Mouse (Mus musculus) thymus, adult 18-20 months (tissue): ENCODE results near the gene Tmem268.
A peak's percentile ranks its signal among the peaks of the same experiment; 100 is the strongest.

ENCODE experiments used
- DNase-seq, 2 experiments: peaks; one replicate each; pipeline ENCODE4 v3.0.0; 2022; ENCODE audit warnings: mixed read lengths in 2 of 2

The Tmem268 gene

GRCm38 (mm10) chr4:63556665-63557064 is 1.9 kb upstream of the Tmem268 start:
- DNase-seq, result no peak

GRCm38 (mm10) chr4:63557124-63558059 is 1.2 kb upstream of the Tmem268 start:
- DNase-seq, result peak in 1 of 2 experiments; percentile 16

DNA sequence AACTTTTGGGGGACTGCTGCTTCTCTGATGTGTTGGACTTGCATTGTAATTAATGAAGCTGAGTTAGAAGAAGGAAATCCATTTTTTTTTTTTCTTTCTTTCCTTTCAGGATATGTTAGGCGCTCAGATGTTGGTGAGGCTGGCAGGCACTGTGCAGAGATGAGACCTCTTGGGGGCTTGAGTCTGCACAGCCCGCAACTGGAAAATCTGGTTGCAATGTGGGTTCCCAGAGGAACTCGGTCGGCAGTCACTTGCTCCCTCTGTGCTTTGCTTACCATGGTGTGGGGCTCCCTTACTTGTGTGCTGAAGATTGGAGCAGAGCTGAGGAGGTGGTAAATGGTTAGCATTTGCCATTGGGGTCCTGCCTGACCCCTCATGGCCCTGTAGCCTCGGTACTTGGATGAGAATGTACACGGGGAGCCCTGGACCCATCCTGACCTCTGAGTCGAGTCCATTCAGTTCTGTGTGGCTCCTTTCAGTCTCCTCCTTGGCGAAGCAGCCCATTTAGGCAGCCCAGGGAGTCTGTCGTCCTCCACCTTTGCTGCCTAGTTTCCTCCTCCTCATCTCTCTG is 631 bp downstream of the Tmem268 start:
- peak in 1 of 2 experiments; percentile 20 for DNase-seq

- peak; percentile 29 to 34 for DNase-seq
These were observed 1.5 kb downstream of the Tmem268 start for GRCm38 (mm10) chr4:63560079-63560478.

DNA sequence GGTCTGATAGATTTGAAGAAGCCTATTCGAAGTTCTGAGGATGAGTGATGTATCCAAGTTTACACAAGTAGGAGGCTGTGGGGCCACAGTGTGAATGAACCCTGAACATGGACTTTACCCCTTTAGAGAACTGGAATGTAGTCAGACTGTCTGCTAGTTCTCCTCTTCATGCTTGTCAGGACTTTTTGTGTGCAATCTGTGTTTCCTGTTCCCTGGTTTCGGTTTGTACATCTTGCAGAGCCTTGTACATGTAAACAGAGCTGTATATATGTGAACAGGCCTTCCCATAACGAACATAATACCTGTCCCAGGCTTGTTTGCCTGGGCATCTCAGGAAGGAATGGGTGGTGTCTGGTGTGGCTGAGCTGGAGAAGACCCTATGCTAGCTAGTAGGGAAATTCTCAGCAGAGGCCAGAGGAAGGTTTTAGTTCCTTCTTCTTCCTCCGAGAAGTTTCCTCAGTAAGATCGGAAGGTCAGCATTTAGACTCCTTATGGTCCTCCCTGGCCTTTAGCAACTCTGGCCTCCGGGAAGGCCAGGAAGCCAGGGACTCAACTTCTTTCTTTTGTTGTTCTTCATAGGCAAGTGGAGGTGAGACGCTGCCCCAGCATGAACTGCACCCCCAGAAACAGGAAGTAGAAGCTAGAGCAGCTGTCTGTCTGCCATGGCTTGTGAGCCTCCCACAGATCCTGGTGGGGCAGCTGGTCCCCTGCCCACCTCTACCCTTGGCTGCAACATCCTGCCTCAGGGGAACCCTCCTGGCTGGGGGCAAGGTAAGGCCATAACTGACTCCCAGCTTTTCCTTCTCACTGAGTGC is 3.5 kb downstream of the Tmem268 start:
- peak; percentile 51 to 69 for DNase-seq

DNA sequence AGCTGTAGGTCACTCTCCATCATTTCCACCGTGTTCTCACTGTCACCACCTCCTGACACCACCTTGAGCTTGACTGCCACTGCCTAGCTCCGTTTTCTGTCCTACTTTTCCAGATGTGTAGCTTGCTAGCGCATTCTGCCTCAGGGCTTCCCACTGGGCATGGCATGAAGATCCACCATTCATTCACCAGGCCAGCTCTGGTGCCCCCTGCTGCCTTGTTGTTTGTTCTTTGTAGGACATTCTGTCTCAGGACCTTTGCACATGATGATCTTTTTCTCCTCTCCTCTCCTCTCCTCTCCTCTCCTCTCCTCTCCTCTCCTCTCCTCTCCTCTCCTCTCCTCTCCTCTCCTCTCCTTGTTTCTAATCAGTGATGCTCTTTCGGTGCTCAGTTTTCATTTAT is 4.2 kb downstream of the Tmem268 start:
- DNase-seq, result no peak

GRCm38 (mm10) chr4:63567712-63568390 is 9.3 kb downstream of the Tmem268 start:
- no peak for DNase-seq

GRCm38 (mm10) chr4:63569322-63569721 is 10.7 kb downstream of the Tmem268 start:
- no peak for DNase-seq

- DNase-seq, result no peak
These were observed 11.7 kb downstream of the Tmem268 start for GRCm38 (mm10) chr4:63570208-63570781.

DNA sequence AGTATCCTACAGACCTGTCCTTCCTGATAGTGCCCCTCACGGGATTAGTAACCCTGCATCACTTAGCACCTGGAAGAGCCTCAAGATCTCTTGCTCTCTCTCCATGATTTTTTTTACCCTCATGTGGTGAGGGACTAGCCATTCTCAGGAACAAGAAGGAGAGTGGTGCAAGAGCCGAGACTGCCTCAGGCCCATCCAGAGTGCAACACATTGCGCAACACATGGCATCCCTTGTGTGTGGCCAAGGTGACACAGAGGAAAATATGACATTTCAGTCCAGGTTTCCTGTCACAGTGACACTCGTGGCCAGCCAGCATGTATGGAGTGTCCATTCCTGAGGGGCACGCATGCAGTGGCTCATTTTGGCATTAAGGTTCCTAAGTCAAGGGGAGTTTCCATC is 14.0 kb downstream of the Tmem268 start:
- no peak for DNase-seq

GRCm38 (mm10) chr4:63579649-63580048 is 21.1 kb downstream of the Tmem268 start:
- DNase-seq, result no peak

- no peak for DNase-seq
These were observed 21.5 kb downstream of the Tmem268 start for GRCm38 (mm10) chr4:63580078-63580477.

DNA sequence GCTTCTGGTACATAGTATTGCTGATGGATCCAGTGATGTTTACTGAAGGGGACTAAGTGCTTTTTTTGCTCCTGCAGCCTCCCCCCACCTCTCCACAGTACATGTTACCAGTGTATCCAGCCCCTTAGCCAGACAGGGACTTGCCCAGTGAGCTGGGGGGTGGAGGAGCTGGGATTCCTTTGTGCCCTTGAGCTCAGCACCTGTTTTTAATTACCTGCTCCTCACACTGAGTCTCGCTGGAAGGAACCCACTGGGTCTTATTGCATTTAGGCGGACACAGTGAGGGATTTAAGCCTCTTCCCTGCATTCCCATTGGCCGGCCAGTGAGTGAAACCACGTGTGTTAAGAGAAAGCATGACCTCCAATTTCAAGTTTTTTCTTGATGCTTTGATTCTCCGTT is 24.0 kb downstream of the Tmem268 start:
- DNase-seq, result no peak

GRCm38 (mm10) chr4:63585216-63585615 is 26.6 kb downstream of the Tmem268 start:
- no peak for DNase-seq

DNA sequence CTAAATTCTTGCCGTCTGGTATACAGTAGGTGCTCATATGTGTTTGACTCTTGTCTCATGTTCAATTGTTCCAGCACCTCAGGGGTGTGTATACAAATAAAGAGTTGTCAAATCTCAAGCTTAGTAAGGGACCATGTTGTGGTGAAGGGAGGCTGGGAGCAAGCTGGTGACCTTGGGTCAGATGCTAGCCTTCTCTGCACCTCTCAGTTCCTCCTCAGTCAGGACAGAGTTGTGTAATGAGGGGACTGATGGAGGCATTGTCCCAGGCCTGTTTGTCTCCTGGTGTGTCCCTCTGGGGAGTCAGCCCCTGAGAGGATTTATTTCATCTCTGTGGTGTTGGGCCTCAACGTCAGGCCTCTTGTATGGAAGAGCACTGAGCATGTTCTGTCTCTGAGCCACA is 27.7 kb downstream of the Tmem268 start:
- no peak for DNase-seq

DNA sequence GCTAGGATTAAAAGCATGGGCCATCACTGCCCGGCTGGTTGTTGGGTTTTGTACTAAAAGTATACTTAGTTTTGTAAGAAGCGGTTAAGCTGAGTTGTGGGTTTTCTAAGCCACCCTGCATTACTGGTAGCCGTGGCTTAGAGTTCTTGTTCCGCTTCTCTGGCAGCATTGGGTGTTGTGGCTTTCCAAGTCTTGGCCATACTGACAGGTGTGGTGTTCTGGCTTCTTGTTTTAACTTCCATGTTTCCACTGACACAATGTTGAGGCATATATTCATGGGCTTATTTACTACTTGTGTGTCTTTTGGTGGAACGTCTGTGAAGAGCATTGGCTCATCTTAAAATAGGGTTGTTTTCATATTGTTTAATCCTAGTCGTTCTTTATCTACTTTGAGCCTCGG is 31.4 kb downstream of the Tmem268 start:
- DNase-seq, result no peak

DNA sequence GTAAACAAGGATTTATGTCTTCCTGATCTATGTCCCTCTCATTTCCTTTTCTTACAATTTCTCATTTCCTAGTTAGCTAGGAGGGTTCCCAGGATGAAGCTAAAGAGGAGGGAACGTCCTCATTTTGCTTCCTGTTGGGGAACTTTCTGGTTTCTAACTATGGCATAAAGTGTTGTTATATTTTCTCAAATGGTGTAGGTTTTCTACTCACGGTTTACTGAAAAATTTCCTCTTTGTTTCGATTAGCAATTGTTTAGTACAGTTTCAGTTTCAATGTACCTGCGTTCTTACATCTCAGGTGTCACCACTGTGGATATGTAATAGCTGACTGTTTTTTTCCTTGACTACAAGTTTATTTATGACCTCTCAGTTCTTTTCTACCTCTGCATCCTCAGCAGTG is 32.0 kb downstream of the Tmem268 start:
- DNase-seq, result no peak

DNA sequence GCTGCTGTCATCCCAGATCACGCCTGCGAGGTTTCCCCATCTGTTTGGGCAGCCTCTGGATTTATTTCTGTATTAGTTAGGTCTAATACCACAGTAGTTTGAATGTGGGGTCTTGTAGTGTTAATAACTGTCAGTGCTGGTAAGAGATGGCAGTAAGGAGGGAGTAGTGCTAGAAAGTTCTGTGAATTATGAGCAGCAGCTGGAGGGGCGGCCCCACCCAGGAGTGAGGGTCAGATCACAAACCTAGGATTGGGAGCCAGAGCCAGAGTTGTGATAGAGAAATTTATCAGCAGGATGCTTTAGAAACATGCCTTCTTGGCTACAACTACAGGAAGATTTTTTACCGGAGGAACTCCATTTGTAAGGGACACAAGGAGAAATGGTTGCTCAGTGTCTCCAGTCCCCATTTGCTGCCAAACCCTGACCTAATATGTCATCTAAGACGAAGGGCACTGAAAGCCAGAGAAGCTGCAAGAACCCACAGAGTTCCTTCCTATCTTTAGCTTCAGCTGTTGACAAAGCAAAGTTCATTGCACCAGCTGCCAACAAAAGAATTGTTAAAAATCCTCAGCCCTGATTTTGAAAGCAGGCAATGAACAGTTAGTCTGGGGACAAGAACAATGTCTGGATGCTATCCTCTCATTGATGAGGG is 36.0 kb downstream of the Tmem268 start:
- no peak for DNase-seq

GRCm38 (mm10) chr4:63595259-63595658 is 36.7 kb downstream of the Tmem268 start:
- DNase-seq, result no peak

DNA sequence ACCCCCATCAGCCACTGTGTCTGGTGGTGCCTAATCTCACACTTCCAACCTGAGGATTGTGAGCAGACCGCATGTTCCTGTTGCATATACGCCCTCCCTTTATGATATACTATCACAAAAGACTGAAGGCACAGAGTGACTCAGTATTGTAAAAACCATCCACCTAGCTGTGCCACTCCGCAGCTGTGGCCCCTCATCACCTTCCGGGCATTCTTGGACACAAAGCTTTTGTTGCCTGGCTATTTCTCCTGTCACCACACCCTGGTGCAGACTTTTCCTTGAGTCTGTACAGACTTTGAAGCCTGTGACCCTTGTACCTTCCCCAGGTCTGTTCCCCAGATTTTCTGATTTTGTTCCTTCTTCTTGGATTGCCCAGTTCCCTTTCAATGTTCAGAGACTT is 37.4 kb downstream of the Tmem268 start:
- DNase-seq, result no peak

GRCm38 (mm10) chr4:63600786-63601185 is 42.2 kb downstream of the Tmem268 start:
- DNase-seq, result no peak

DNA sequence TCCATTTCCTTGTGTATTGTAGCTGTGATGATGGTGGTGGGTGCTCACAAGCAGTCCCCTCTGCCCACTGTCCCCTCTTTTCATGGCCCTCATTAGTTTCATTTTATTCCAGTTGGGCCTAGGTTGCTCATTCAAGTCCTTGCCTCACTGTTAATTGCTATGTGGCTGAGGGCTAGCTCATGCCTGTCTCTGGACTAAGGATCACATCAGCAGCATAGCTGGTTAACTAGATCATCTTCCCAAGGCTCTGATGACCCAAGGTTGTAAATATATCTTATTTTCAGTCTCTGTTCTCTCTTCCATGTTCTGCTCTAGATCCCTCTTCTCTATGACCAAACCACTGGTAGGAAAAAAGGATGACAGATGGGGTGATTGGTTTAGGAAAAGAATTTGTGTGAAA is 42.7 kb downstream of the Tmem268 start:
- DNase-seq, result no peak
